8 mouse cellular contexts compared by ENCODE assay signal in genomic region chr9:110953550-110954461, GRCm38 (mm10). TPM values are rescaled to one million over a fixed set of nuclear protein-coding genes. Genes with fewer than 3 reads are reported as not detected.
DNase-seq lines count a peak whose midpoint lies in the region; ATAC-seq lines count a peak whose summit lies in the region.

No protein-coding gene starts in this region.

- peak overlapping the region; percentile 49 for H3K4me3 ChIP-seq in intestine, embryonic 16.5 days (ENCODE audit: low read length)

- intact Hi-C loops in left cerebral cortex, postnatal 25 days (cut with DNase I), result loop anchor here (5.0 kb wide), 1 partner anchor 37 kb away; the partner anchor contains the start of gene Fam240a

- H3K4me2 ChIP-seq in intestine, embryonic 16.5 days (ENCODE audit: low read depth, low read length), result peak overlapping the region; percentile 90

- H3K27ac ChIP-seq in intestine, embryonic 16.5 days (ENCODE audit: low read length), result no peak overlapping the region

- peak; percentile 40 for ATAC-seq in granulocyte monocyte progenitor cell, adult 5-6 weeks (replicated peaks; ENCODE audit: poor library complexity, severe bottlenecking)
- peak; percentile 66 for ATAC-seq in intestine, embryonic 16.5 days
- ATAC-seq in megakaryocyte progenitor cell, adult 5-6 weeks (replicated peaks; ENCODE audit: poor library complexity), result peak; percentile 50

- H3K4me1 ChIP-seq in intestine, embryonic 16.5 days (ENCODE audit: control insufficient read depth, insufficient read depth, low read length), result no peaks in the 10 kb centered on the region

- peaks cover 3% of the 10 kb centered on the region; the same call in 1 of the 2 replicates for H3K27me3 ChIP-seq in intestine, embryonic 16.5 days (replicated peaks; ENCODE audit: control insufficient read depth, insufficient read depth, low read length)

- WGBS in intestine, embryonic 16.5 days, result under 1% methylated on average over 44 of the region's 44 CpGs

- DNase-seq in adrenal gland, adult 18-20 months (ENCODE audit: low spot score in 2 of 2), result peak; percentile 68 to 72
- DNase-seq in embryo, embryonic 11.5 days (ENCODE audit: low read depth, low spot score), result peak; percentile 54
- DNase-seq in left cerebral cortex, postnatal 25 days (ENCODE audit: low spot score in 2 of 2), result peak; percentile 64 to 74
- DNase-seq in right cerebral cortex, postnatal 25 days, result peak; percentile 79
- DNase-seq in B cell, adult 2 months, result no peak

- H3K9me3 ChIP-seq in intestine, embryonic 16.5 days (ENCODE audit: control insufficient read depth, low read length), result no peaks in the 10 kb centered on the region

- H3K36me3 ChIP-seq in intestine, embryonic 16.5 days (ENCODE audit: control insufficient read depth, insufficient read depth, low read length), result no peaks in the 10 kb centered on the region

- H3K9ac ChIP-seq in intestine, embryonic 16.5 days (ENCODE audit: low read depth, low read length), result peak overlapping the region; percentile 62

RNA-seq across cellular contexts. Expression of gene Lrrc2, which starts 2.5 kb away (rescaled TPM):
- 10 to 100 TPM in 1 of 2 experiments, 1 to 10 TPM in 1; 4.0 to 10.4 TPM for total RNA-seq in adrenal gland, adult 18-20 months (2021)
- total RNA-seq in granulocyte monocyte progenitor cell, adult 5-6 weeks (2014; fragmentation: Nextera tagmentation), result not detected in 2 replicates
- total RNA-seq in granulocyte monocyte progenitor cell, adult 5-6 weeks (2017), result 0.21 TPM in 1 of 2 replicates, not detected in the other
- 0.06 and 0.16 TPM in 2 replicates for polyA plus RNA-seq in intestine, embryonic 16.5 days (2015; fragmentation: Nextera tagmentation; extraction: Ambion mirVana)
- total RNA-seq in left cerebral cortex, postnatal 25 days (2021), result 1 to 10 TPM in 1 of 2 experiments, under 1 TPM in 1; 0.73 to 2.1 TPM
- 0.35 TPM in 1 of 2 replicates, not detected in the other for total RNA-seq in megakaryocyte progenitor cell, adult 5-6 weeks (2015)
- not detected in 2 replicates for total RNA-seq in megakaryocyte progenitor cell, adult 5-6 weeks (2017)

RNA-seq across cellular contexts. Expression of gene Tdgf1, which starts 7.8 kb away (rescaled TPM):
- total RNA-seq in adrenal gland, adult 18-20 months (2021), result not detected
- not detected in 2 replicates for total RNA-seq in granulocyte monocyte progenitor cell, adult 5-6 weeks (2014; fragmentation: Nextera tagmentation)
- total RNA-seq in granulocyte monocyte progenitor cell, adult 5-6 weeks (2017), result not detected in 2 replicates
- not detected in 2 replicates for polyA plus RNA-seq in intestine, embryonic 16.5 days (2015; fragmentation: Nextera tagmentation; extraction: Ambion mirVana)
- total RNA-seq in left cerebral cortex, postnatal 25 days (2021), result under 1 TPM in 1 of 2 experiments, not detected in 1; 0.43 TPM
- total RNA-seq in megakaryocyte progenitor cell, adult 5-6 weeks (2015), result not detected in 2 replicates
- total RNA-seq in megakaryocyte progenitor cell, adult 5-6 weeks (2017), result not detected in 2 replicates

RNA-seq across cellular contexts. Expression of gene Rtp3, which starts 36.6 kb away (rescaled TPM):
- 1 to 10 TPM; 3.8 to 5.4 TPM for total RNA-seq in adrenal gland, adult 18-20 months (2021)
- total RNA-seq in granulocyte monocyte progenitor cell, adult 5-6 weeks (2014; fragmentation: Nextera tagmentation), result not detected in 2 replicates
- not detected in 2 replicates for total RNA-seq in granulocyte monocyte progenitor cell, adult 5-6 weeks (2017)
- polyA plus RNA-seq in intestine, embryonic 16.5 days (2015; fragmentation: Nextera tagmentation; extraction: Ambion mirVana), result 0.18 and 0.55 TPM in 2 replicates
- total RNA-seq in left cerebral cortex, postnatal 25 days (2021), result under 1 TPM; 0.18 to 0.46 TPM
- not detected in 2 replicates for total RNA-seq in megakaryocyte progenitor cell, adult 5-6 weeks (2015)
- total RNA-seq in megakaryocyte progenitor cell, adult 5-6 weeks (2017), result not detected in 2 replicates

RNA-seq across cellular contexts. Expression of gene Fam240a, which starts 37.1 kb away (rescaled TPM):
- total RNA-seq in adrenal gland, adult 18-20 months (2021), result not detected
- not detected in 2 replicates for total RNA-seq in granulocyte monocyte progenitor cell, adult 5-6 weeks (2014; fragmentation: Nextera tagmentation)
- not detected in 2 replicates for total RNA-seq in granulocyte monocyte progenitor cell, adult 5-6 weeks (2017)
- polyA plus RNA-seq in intestine, embryonic 16.5 days (2015; fragmentation: Nextera tagmentation; extraction: Ambion mirVana), result not detected in 2 replicates
- not detected for total RNA-seq in left cerebral cortex, postnatal 25 days (2021)
- total RNA-seq in megakaryocyte progenitor cell, adult 5-6 weeks (2015), result not detected in 2 replicates
- not detected in 2 replicates for total RNA-seq in megakaryocyte progenitor cell, adult 5-6 weeks (2017)

Comparison
In these comparisons a context has a peak if more than half of its experiments do, and no peak if none do; other contexts are left out.
1. DNase-seq: peak in adrenal gland, adult 18-20 months (2 of 2), embryo, embryonic 11.5 days (single experiment), left cerebral cortex, postnatal 25 days (2 of 2) and right cerebral cortex, postnatal 25 days (single experiment); none in B cell, adult 2 months (0 of 2).
2. Peak in every context shown above with its lines, with median percentiles within 50 percentile points of each other: ATAC-seq.